Mouse (Mus musculus) CD4-positive, CD25-positive, alpha-beta regulatory T cell, adult 2 months (primary cell): ENCODE results near the gene Ranbp3l.

Source experiments
- DNase-seq: peaks from one replicate; pipeline ENCODE4 v3.0.0-alpha.2; 2012; ENCODE audit warnings: low read depth, low spot score

Ranbp3l gene

DNA sequence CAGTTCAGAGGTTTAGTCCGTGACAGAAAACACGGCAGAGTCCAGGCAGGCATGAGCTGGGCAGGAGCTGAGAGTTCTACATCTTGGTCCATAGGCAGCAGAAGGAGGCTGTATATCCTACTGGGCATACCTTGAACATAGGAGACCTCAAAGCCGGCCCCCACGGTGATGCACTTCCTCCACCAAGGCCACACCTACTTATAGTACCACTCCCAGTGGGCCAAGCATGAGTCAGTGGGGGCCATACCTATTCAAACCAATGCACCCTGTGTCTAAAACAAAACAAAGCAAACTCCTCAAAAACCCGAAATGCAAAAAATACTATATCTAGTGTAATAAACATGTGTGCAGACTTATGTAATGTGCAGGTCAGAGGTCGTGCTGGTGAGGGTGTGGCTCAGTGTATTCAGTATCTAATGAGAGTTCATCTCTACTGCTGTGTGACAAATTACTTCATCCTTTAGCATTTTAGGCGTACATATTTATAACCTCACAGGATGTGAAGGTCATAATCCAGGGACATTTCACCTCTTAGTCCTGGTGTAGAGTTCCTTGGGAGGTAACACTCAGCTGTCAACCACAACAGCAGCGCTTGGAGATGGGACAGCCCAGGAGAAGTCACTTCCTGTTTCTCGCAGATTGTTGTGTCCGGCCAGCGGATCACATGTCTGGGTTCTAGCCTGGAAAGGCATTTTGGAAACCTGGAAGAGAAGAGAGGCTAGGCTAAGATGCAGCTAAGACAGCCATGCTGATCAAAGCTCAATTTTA is 126.0 kb downstream of the Ranbp3l start:
- DNase-seq, result no peak

GRCm38 (mm10) chr15:9094366-9094750 is 126.6 kb downstream of the Ranbp3l start:
- DNase-seq, result no peak

- no peak for DNase-seq
Observed at GRCm38 (mm10) chr15:9096865-9097264, 129.1 kb downstream of the Ranbp3l start.

DNA sequence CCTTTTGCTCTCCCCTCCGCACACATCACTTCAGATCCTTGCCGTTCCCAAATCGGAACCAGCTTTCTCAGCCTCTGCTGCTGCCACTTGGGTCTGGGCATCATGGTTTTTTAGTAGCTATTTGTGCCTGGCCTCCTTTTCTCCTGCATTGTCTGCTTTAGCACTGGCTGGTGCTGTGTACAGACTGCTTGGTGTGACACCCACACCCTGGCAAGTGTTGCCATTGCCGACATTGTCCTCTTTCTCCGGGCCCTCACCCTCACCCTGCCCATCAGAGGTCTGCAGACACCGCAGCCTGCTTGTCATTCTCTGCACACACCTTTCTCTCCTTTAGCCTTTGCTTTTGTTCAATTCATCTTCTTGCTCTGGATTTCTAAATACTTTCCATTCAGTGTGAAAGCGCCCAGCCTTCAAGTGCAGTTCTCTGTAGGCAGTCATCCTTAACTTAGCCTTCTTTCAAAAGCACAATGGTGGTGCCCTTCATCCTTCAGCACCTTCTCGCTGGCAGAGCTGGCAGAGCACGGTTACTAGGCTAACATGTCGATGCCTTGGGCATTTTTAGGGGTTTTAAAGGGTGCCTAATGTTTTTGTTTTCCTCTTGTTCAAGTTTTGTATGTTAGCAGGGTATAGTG is 132.8 kb downstream of the Ranbp3l start:
- DNase-seq, result no peak

GRCm38 (mm10) chr15:9106303-9107074 is 138.7 kb downstream of the Ranbp3l start:
- DNase-seq, result no peak

- no peak for DNase-seq
Observed at GRCm38 (mm10) chr15:9110526-9111347, 143.0 kb downstream of the Ranbp3l start.

DNA sequence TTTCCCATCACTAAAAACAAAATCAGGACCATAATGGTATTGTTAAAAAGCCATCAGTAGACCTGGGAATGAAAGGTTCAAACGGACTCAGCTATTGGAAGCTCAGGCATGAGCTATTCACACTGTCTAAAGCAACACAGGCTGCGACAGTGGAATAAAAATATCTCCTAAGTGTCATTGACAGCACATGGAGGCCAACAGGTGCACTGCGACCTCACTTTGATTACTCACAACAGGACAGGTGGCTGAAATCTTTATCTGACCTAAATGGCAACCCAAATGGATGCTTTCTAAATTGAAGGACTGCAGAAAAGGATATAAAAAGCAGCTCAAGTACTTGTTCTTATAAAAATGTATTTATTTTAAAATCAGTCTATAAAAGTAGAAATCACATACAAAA is 143.9 kb downstream of the Ranbp3l start:
- no peak for DNase-seq

GRCm38 (mm10) chr15:9113556-9113955 is 145.8 kb downstream of the Ranbp3l start:
- DNase-seq, result no peak

DNA sequence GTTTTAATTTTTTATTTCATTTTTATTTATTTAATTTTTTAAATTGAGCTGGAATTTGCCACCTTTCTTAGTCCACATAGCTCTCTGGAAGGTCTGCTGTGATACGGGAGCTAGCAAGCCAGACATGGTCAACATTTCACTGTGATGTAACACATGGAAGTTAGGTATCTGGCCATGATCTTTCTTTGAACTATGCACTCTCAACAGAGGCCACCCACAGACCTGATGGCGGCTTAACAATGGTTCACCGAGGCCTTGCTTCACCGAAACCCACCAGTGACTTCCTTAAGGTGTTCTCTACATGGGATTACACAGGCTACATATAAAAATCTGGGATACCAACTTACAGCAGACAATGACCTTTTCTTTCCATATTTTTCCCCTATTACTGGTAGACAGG is 146.4 kb downstream of the Ranbp3l start:
- no peak for DNase-seq

- no peak for DNase-seq
Observed at GRCm38 (mm10) chr15:9114599-9114998, 146.8 kb downstream of the Ranbp3l start.
